Mouse (Mus musculus) midbrain, embryonic 16.5 days (tissue): ENCODE results near the gene Tmem72. TPM values are rescaled to one million over a fixed set of nuclear protein-coding genes. Genes with fewer than 3 reads are reported as not detected.

Experiments used
- ATAC-seq: fragments of 200-750 bp; cut with Nextera tagmentation; 2 replicates; pipeline ENCODE4 v1.8.0; 2017; ENCODE audit warnings: moderate TSS enrichment
- H3K27ac ChIP-seq: fragments of 300-500 bp; sonication (generic); 2 replicates; pipeline ENCODE4 v1.5.1; 2014; ENCODE audit warnings: mild to moderate bottlenecking, low read length, mixed read lengths
- H3K27me3 ChIP-seq: fragments of 300-500 bp; sonication (generic); 2 replicates; pipeline ENCODE4 v1.6.1; 2014; ENCODE audit warnings: low read depth, low read length, mixed read lengths; ENCODE audit not compliant: control insufficient read depth, insufficient read depth
- H3K36me3 ChIP-seq: fragments of 300-500 bp; sonication (generic); 2 replicates; pipeline ENCODE4 v1.6.1; 2014; ENCODE audit warnings: mild to moderate bottlenecking, low read length, moderate library complexity, mixed read lengths; ENCODE audit not compliant: control insufficient read depth, insufficient read depth
- H3K4me1 ChIP-seq: fragments of 300-500 bp; sonication (generic); 2 replicates; pipeline ENCODE4 v1.6.1; 2014; ENCODE audit warnings: mild to moderate bottlenecking, low read length, mixed read lengths; ENCODE audit not compliant: control insufficient read depth, insufficient read depth
- H3K4me2 ChIP-seq: fragments of 300-500 bp; sonication (generic); 2 replicates; pipeline ENCODE4 v1.6.1; 2014; ENCODE audit warnings: mild to moderate bottlenecking, low read length, mixed read lengths
- H3K4me3 ChIP-seq: fragments of 300-500 bp; sonication (generic); 2 replicates; pipeline ENCODE4 v1.5.1; 2014; ENCODE audit warnings: low read depth, mild to moderate bottlenecking, low read length, moderate library complexity, mixed read lengths
- H3K9ac ChIP-seq: fragments of 300-500 bp; sonication (generic); 2 replicates; pipeline ENCODE4 v1.6.1; 2014; ENCODE audit warnings: low read depth, low read length, mixed read lengths
- H3K9me3 ChIP-seq: fragments of 300-500 bp; sonication (generic); replicated peaks from 2 replicates; pipeline ENCODE4 v1.6.1; 2014; ENCODE audit warnings: mild to moderate bottlenecking, low read length, mixed read lengths; ENCODE audit not compliant: control insufficient read depth, poor library complexity, severe bottlenecking
- WGBS: fragments of 180-500 bp; shearing (Covaris S2); extraction: QIAGEN DNeasy Blood & Tissue Kit; methylation state at CpG from one replicate; pipeline ENCODE4 v1.1.7; 2014; 5-methylcytosine and 5-hydroxymethylcytosine counted together
- polyA plus RNA-seq: library from polyadenylated mRNA; unstranded; fragments of >200 nt; fragmentation: Nextera tagmentation; extraction: Ambion mirVana; gene quantifications from 2 replicates; pipeline ENCODE4 v1.2.1, GENCODE M21; 2015

Gene Tmem72
- 0.42 and 0.75 TPM in 2 replicates for polyA plus RNA-seq

DNA sequence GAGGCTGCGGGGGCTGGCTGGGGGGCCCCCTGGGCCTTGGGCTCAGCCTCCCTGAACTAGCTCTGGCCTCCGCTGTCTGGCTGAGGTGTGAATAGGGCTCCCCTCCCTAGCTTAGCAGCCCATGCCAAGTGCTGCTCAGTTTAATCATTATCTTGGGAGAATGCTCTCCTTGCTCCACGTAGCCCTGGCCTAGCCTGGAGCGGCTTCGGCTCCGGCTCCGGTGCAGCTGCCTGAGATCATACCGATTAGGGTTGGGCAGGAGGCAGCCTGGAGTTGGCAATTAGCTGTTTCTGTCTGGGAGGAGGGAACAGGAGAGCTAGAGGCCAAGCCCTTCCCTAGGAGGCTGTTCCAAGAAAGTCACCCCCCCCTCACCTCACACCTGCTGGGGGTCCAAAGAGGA is at the start of gene Tmem72:
Gene Tmem72, minus strand, starts transcription at position 248 of the 400 bp plus-strand sequence.
- no peaks in the 10 kb centered on the region for H3K27me3 ChIP-seq
- H3K9ac ChIP-seq = no peak within 1 kb of the TSS
- no peak within 1 kb of the TSS for H3K27ac ChIP-seq
- no peak within 1 kb of the TSS for H3K4me2 ChIP-seq
- no peak within 1 kb of the TSS for H3K4me3 ChIP-seq
- H3K36me3 ChIP-seq = no peaks in the 10 kb centered on the region
- no peaks in the 10 kb centered on the region for H3K4me1 ChIP-seq
- no peak for ATAC-seq
- WGBS = 77% methylated on average over 8 of the region's 8 CpGs
- no peaks in the 10 kb centered on the region for H3K9me3 ChIP-seq

- H3K4me1 ChIP-seq = no peaks in the 10 kb centered on the region
- 90% methylated on average over 4 of the region's 4 CpGs for WGBS
- H3K9me3 ChIP-seq = no peaks in the 10 kb centered on the region
- no peaks in the 10 kb centered on the region for H3K36me3 ChIP-seq
- ATAC-seq = no peak
- no peak overlapping the region for H3K9ac ChIP-seq
- no peaks in the 10 kb centered on the region for H3K27me3 ChIP-seq
- no peak overlapping the region for H3K27ac ChIP-seq
- H3K4me3 ChIP-seq = no peak overlapping the region
- H3K4me2 ChIP-seq = no peak overlapping the region
Observed at GRCm38 (mm10) chr6:116764524-116764923, 47.8 kb upstream of the Tmem72 start.

- 33% methylated on average over 3 of the region's 3 CpGs for WGBS
- no peak overlapping the region for H3K4me2 ChIP-seq
- no peak overlapping the region for H3K4me3 ChIP-seq
- H3K4me1 ChIP-seq = no peaks in the 10 kb centered on the region
- H3K27ac ChIP-seq = no peak overlapping the region
- no peaks in the 10 kb centered on the region for H3K27me3 ChIP-seq
- H3K9me3 ChIP-seq = no peaks in the 10 kb centered on the region
- no peak for ATAC-seq
- no peak overlapping the region for H3K9ac ChIP-seq
- H3K36me3 ChIP-seq = no peaks in the 10 kb centered on the region
Observed at GRCm38 (mm10) chr6:116762333-116762732, 45.6 kb upstream of the Tmem72 start.

DNA sequence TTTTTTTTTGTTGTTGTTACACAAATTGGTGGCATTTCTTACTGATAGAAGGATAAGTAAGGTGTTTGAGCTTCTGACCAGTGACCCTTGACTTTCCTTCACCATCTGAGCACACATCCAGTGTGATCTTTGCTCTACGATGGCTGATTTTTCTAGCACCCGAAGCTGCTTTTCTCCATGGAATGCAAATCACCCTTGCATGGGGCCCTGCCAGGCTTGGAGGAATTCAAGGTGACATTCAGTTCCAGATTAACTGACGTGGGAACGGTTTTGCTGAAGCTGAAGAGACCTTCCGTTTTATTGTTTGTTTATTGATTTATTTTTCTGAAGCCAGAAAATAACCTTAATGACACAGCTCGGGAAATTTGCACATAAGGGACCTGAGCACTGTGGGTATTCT is 43.5 kb upstream of the Tmem72 start:
- H3K27ac ChIP-seq = no peak overlapping the region
- no peak overlapping the region for H3K4me2 ChIP-seq
- no peaks in the 10 kb centered on the region for H3K4me1 ChIP-seq
- ATAC-seq = no peak
- WGBS = 77% methylated on average over 6 of the region's 6 CpGs
- no peak overlapping the region for H3K4me3 ChIP-seq
- H3K9ac ChIP-seq = no peak overlapping the region
- H3K27me3 ChIP-seq = no peaks in the 10 kb centered on the region
- no peaks in the 10 kb centered on the region for H3K9me3 ChIP-seq
- no peaks in the 10 kb centered on the region for H3K36me3 ChIP-seq

GRCm38 (mm10) chr6:116756364-116756763 is 39.7 kb upstream of the Tmem72 start:
- no peaks in the 10 kb centered on the region for H3K27me3 ChIP-seq
- H3K9ac ChIP-seq = no peak overlapping the region
- WGBS = 89% methylated on average over 3 of the region's 3 CpGs
- H3K4me3 ChIP-seq = no peak overlapping the region
- H3K9me3 ChIP-seq = no peaks in the 10 kb centered on the region
- H3K27ac ChIP-seq = no peak overlapping the region
- H3K4me1 ChIP-seq = no peaks in the 10 kb centered on the region
- no peak for ATAC-seq
- H3K36me3 ChIP-seq = no peaks in the 10 kb centered on the region
- H3K4me2 ChIP-seq = no peak overlapping the region

GRCm38 (mm10) chr6:116738046-116738445 is 21.3 kb upstream of the Tmem72 start:
- Histone ChIP-seq H3K27ac (no peak overlapping the region), H3K4me3 (no peak overlapping the region), H3K27me3 (no peaks in the 10 kb centered on the region), H3K9ac (no peak overlapping the region), H3K4me2 (no peak overlapping the region), H3K36me3 (no peaks in the 10 kb centered on the region), H3K4me1 (no peaks in the 10 kb centered on the region), H3K9me3 (no peaks in the 10 kb centered on the region)
- ATAC-seq = no peak
- 82% methylated on average over 2 of the region's 2 CpGs for WGBS

GRCm38 (mm10) chr6:116735361-116735760 is 18.6 kb upstream of the Tmem72 start:
- no peak for ATAC-seq
- 96% methylated on average over 5 of the region's 5 CpGs for WGBS
- H3K9me3 ChIP-seq = no peaks in the 10 kb centered on the region

GRCm38 (mm10) chr6:116733577-116733976 is 16.9 kb upstream of the Tmem72 start:
- Histone ChIP-seq H3K27ac (no peak overlapping the region), H3K9me3 (no peaks in the 10 kb centered on the region), H3K36me3 (no peaks in the 10 kb centered on the region), H3K27me3 (no peaks in the 10 kb centered on the region), H3K4me2 (no peak overlapping the region), H3K4me1 (no peaks in the 10 kb centered on the region), H3K4me3 (no peak overlapping the region), H3K9ac (no peak overlapping the region)
- no peak for ATAC-seq
- WGBS = 91% methylated on average over 4 of the region's 4 CpGs

More at GRCm38 (mm10) chr6:116735361-116735760, 18.6 kb upstream of the Tmem72 start:
- Histone ChIP-seq H3K9ac (no peak overlapping the region), H3K27ac (no peak overlapping the region), H3K4me3 (no peak overlapping the region), H3K4me2 (no peak overlapping the region), H3K27me3 (no peaks in the 10 kb centered on the region), H3K36me3 (no peaks in the 10 kb centered on the region), H3K4me1 (no peaks in the 10 kb centered on the region)

DNA sequence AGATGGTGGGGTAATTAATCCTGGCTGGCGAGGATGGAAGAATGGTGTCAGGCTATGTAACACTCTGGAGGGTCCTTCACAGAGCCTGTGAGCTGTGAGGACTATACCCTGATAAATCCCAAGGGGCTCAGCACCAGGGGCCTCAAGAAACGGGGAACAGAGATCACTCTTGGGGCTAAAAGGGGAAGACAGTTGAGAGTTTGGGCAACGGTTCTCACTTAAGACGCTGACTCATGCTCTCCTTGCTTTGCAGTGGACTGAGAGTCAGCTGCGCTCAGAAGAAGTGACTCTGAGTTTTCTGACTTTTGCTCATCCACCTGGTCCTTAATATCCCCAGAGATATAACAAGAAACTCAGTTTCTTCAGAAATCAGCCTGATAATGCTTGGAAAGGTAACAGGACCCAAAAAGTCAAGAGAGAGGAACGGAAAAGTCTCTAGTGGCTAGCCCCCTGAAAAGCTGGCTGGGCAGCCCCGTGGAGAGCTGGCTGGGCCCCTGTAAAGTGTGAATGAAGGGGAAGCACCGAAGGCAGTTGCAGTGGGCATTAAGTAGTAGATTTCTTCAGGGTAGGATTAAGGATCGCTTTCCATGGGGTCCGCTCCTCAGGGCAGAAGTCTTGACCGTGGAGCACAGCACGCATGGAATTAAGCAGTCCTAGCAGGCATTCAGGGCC is 7.9 kb upstream of the Tmem72 start:
- Histone ChIP-seq H3K36me3 (no peaks in the 10 kb centered on the region), H3K27me3 (no peaks in the 10 kb centered on the region), H3K4me1 (no peaks in the 10 kb centered on the region), H3K9ac (no peak overlapping the region), H3K27ac (no peak overlapping the region), H3K9me3 (no peaks in the 10 kb centered on the region), H3K4me2 (no peak overlapping the region), H3K4me3 (no peak overlapping the region)
- ATAC-seq = no peak
- WGBS = 77% methylated on average over 12 of the region's 12 CpGs
